Mouse (Mus musculus) midbrain, embryonic 11.5 days (tissue): ENCODE data around the gene Sptbn4. TPM values are rescaled to one million over a fixed set of nuclear protein-coding genes. Genes with fewer than 3 reads are reported as not detected.

Experiments used
- ATAC-seq: fragments of 200-750 bp; cut with Nextera tagmentation; 2 replicates; pipeline ENCODE4 v1.8.0; 2017; ENCODE audit warnings: moderate TSS enrichment, moderate library complexity; ENCODE audit not compliant: low FRiP score
- DNase-seq: peaks from one replicate; pipeline ENCODE4 v3.0.0; 2015; ENCODE audit warnings: low spot score; ENCODE audit errors: missing footprints
- H3K27ac ChIP-seq: fragments of 300-500 bp; sonication (generic); 2 replicates; pipeline ENCODE4 v1.5.1; 2014; ENCODE audit warnings: low read depth, low read length
- H3K27me3 ChIP-seq: fragments of 300-500 bp; sonication (generic); 2 replicates; pipeline ENCODE4 v1.6.1; 2014; ENCODE audit warnings: mild to moderate bottlenecking, low read length, moderate library complexity, mixed read lengths; ENCODE audit not compliant: control insufficient read depth, insufficient read depth
- H3K36me3 ChIP-seq: fragments of 300-500 bp; sonication (generic); 2 replicates; pipeline ENCODE4 v1.6.1; 2014; ENCODE audit warnings: mild to moderate bottlenecking, low read length, moderate library complexity, mixed read lengths; ENCODE audit not compliant: control insufficient read depth, insufficient read depth
- H3K4me1 ChIP-seq: fragments of 300-500 bp; sonication (generic); 2 replicates; pipeline ENCODE4 v1.6.1; 2014; ENCODE audit warnings: low read length; ENCODE audit not compliant: control insufficient read depth, insufficient read depth
- H3K4me2 ChIP-seq: fragments of 300-500 bp; sonication (generic); 2 replicates; pipeline ENCODE4 v1.6.1; 2014; ENCODE audit warnings: mild to moderate bottlenecking, moderate library complexity
- H3K4me3 ChIP-seq: fragments of 300-500 bp; sonication (generic); 2 replicates; pipeline ENCODE4 v1.5.1; 2014; ENCODE audit warnings: low read depth, low read length
- H3K9ac ChIP-seq: fragments of 300-500 bp; sonication (generic); 2 replicates; pipeline ENCODE4 v1.6.1; 2014; ENCODE audit warnings: low read length
- H3K9me3 ChIP-seq: fragments of 300-500 bp; sonication (generic); 2 replicates; pipeline ENCODE4 v1.6.1; 2016; ENCODE audit warnings: low read length; ENCODE audit not compliant: control insufficient read depth
- WGBS: fragments of 180-500 bp; shearing (Covaris S2); extraction: QIAGEN DNeasy Blood & Tissue Kit; methylation state at CpG from one replicate; pipeline ENCODE4 v1.1.7; 2014; 5-methylcytosine and 5-hydroxymethylcytosine counted together
- polyA plus RNA-seq: library from polyadenylated mRNA; unstranded; fragments of >200 nt; fragmentation: Nextera tagmentation; extraction: Ambion mirVana; gene quantifications from 2 replicates; pipeline ENCODE4 v1.2.1, GENCODE M21; 2014

Sptbn4 gene
- polyA plus RNA-seq, 1 experiment from 2014 or later, result 0.31 TPM

- peak; percentile 69 for DNase-seq
- Histone ChIP-seq H3K27ac (no peak overlapping the region), H3K4me1 (peaks cover 3% of the 10 kb centered on the region; the same call in 1 of the 2 replicates), H3K9me3 (no peaks in the 10 kb centered on the region; the same call in 1 of the 2 replicates), H3K4me3 (no peak overlapping the region), H3K36me3 (no peaks in the 10 kb centered on the region), H3K27me3 (peaks cover 94% of the 10 kb centered on the region), H3K9ac (no peak overlapping the region), H3K4me2 (no peak overlapping the region)
- 10% methylated on average over 11 of the region's 11 CpGs for WGBS
- no peak for ATAC-seq
Observed at GRCm38 (mm10) chr7:27367976-27368375, 79.5 kb downstream of the Sptbn4 start.

GRCm38 (mm10) chr7:27366082-27366844 lies 81.2 kb downstream of the Sptbn4 start:
- no peaks in the 10 kb centered on the region for H3K36me3 ChIP-seq
- H3K4me3 ChIP-seq, result no peak overlapping the region
- H3K4me1 ChIP-seq, result peaks cover 3% of the 10 kb centered on the region; the same call in 1 of the 2 replicates
- 47% methylated on average over 21 of the region's 21 CpGs for WGBS
- peaks cover 83% of the 10 kb centered on the region for H3K27me3 ChIP-seq
- no peak overlapping the region for H3K9ac ChIP-seq
- peak; percentile 82 for DNase-seq
- no peaks in the 10 kb centered on the region; the same call in 1 of the 2 replicates for H3K9me3 ChIP-seq
- no peak overlapping the region for H3K4me2 ChIP-seq
- no peak overlapping the region for H3K27ac ChIP-seq
- ATAC-seq, result no peak

- Histone ChIP-seq H3K4me1 (peaks cover 3% of the 10 kb centered on the region; the same call in 1 of the 2 replicates), H3K36me3 (no peaks in the 10 kb centered on the region), H3K27me3 (peaks cover 69% of the 10 kb centered on the region), H3K9me3 (no peaks in the 10 kb centered on the region), H3K27ac (no peak overlapping the region), H3K9ac (no peak overlapping the region), H3K4me3 (no peak overlapping the region), H3K4me2 (no peak overlapping the region)
- 2% methylated on average over 29 of the region's 29 CpGs for WGBS
- no peak for ATAC-seq
- peak; percentile 91 for DNase-seq
Observed at GRCm38 (mm10) chr7:27364379-27364778, 83.1 kb downstream of the Sptbn4 start.

GRCm38 (mm10) chr7:27361283-27361946 lies 86.1 kb downstream of the Sptbn4 start:
- under 1% methylated on average over 51 of the region's 52 CpGs for WGBS

GRCm38 (mm10) chr7:27360749-27361148 lies 86.7 kb downstream of the Sptbn4 start:
- peaks cover 5% of the 10 kb centered on the region; the same call in 1 of the 2 replicates for H3K4me1 ChIP-seq
- peaks cover 2% of the 10 kb centered on the region; the same call in 1 of the 2 replicates for H3K9me3 ChIP-seq
- H3K27ac ChIP-seq, result no peak overlapping the region
- peaks cover 51% of the 10 kb centered on the region for H3K27me3 ChIP-seq
- no peak for DNase-seq
- H3K4me3 ChIP-seq, result no peak overlapping the region
- no peak for ATAC-seq
- 58% methylated on average over 6 of the region's 6 CpGs for WGBS
- no peak overlapping the region for H3K9ac ChIP-seq
- peak overlapping the region; percentile 75; the same call in 1 of the 2 replicates for H3K4me2 ChIP-seq
- H3K36me3 ChIP-seq, result no peaks in the 10 kb centered on the region

More at GRCm38 (mm10) chr7:27361283-27361946, 86.1 kb downstream of the Sptbn4 start:
- peaks cover 2% of the 10 kb centered on the region; the same call in 1 of the 2 replicates for H3K9me3 ChIP-seq
- peak overlapping the region; percentile 50 for H3K4me3 ChIP-seq
- H3K9ac ChIP-seq, result peak overlapping the region; percentile 72
- H3K4me1 ChIP-seq, result peaks cover 5% of the 10 kb centered on the region; the same call in 1 of the 2 replicates
- H3K27ac ChIP-seq, result no peak overlapping the region
- DNase-seq (peak; percentile 100), ATAC-seq (peak; percentile 96)
- H3K27me3 ChIP-seq, result peaks cover 55% of the 10 kb centered on the region
- H3K36me3 ChIP-seq, result no peaks in the 10 kb centered on the region
- peak overlapping the region; percentile 75 for H3K4me2 ChIP-seq

GRCm38 (mm10) chr7:27359706-27360358 lies 87.7 kb downstream of the Sptbn4 start:
- H3K27me3 ChIP-seq, result peaks cover 42% of the 10 kb centered on the region
- WGBS, result 85% methylated on average over 9 of the region's 9 CpGs
- peaks cover 2% of the 10 kb centered on the region; the same call in 1 of the 2 replicates for H3K9me3 ChIP-seq
- ATAC-seq (no peak), DNase-seq (peak; percentile 26)
- H3K36me3 ChIP-seq, result no peaks in the 10 kb centered on the region
- no peak overlapping the region for H3K9ac ChIP-seq
- peaks cover 6% of the 10 kb centered on the region for H3K4me1 ChIP-seq
- H3K4me3 ChIP-seq, result no peak overlapping the region
- H3K4me2 ChIP-seq, result no peak overlapping the region
- H3K27ac ChIP-seq, result no peak overlapping the region

GRCm38 (mm10) chr7:27359162-27359561 lies 88.3 kb downstream of the Sptbn4 start:
- H3K27me3 ChIP-seq, result peaks cover 35% of the 10 kb centered on the region
- 71% methylated on average over 2 of the region's 2 CpGs for WGBS
- no peak overlapping the region for H3K9ac ChIP-seq
- ATAC-seq, result no peak
- no peak overlapping the region for H3K27ac ChIP-seq
- no peak overlapping the region for H3K4me2 ChIP-seq
- H3K9me3 ChIP-seq, result peaks cover 2% of the 10 kb centered on the region; the same call in 1 of the 2 replicates
- H3K36me3 ChIP-seq, result no peaks in the 10 kb centered on the region
- H3K4me1 ChIP-seq, result peaks cover 9% of the 10 kb centered on the region
- peak; percentile 19 for DNase-seq
- H3K4me3 ChIP-seq, result no peak overlapping the region

- no peak overlapping the region for H3K4me3 ChIP-seq
- peaks cover 21% of the 10 kb centered on the region for H3K27me3 ChIP-seq
- no peaks in the 10 kb centered on the region for H3K36me3 ChIP-seq
- 17% methylated on average over 3 of the region's 3 CpGs for WGBS
- H3K4me2 ChIP-seq, result peak overlapping the region; percentile 64; the same call in 1 of the 2 replicates
- peaks cover 2% of the 10 kb centered on the region; the same call in 1 of the 2 replicates for H3K9me3 ChIP-seq
- no peak for ATAC-seq
- peaks cover 9% of the 10 kb centered on the region for H3K4me1 ChIP-seq
- H3K9ac ChIP-seq, result no peak overlapping the region
- no peak for DNase-seq
- no peak overlapping the region for H3K27ac ChIP-seq
Observed at GRCm38 (mm10) chr7:27357595-27357978, 89.9 kb downstream of the Sptbn4 start.
